In genomic region chr19:43998101-43998500, GRCm38 (mm10) we compare ENCODE assay signal across 20 mouse cellular contexts. TPM values are rescaled to one million over a fixed set of nuclear protein-coding genes. Genes with fewer than 3 reads are reported as not detected.
DNase-seq lines count a peak whose midpoint lies in the region; TF ChIP-seq lines count a peak whose summit lies in the region.
"Had no signal": no experiment of that assay in that cellular context is flagged by ENCODE, and none has a peak within 500 bp of the region (broad histone marks: within the 10 kb centered on the region; RNA-seq: fewer than 3 reads in every experiment).

No protein-coding gene starts in this region.

- peak; percentile 71 for DNase-seq in lung, postnatal 10 days
- no peak for DNase-seq in lung, adult 2 months
- peak; percentile 82 for DNase-seq in layer of hippocampus, adult 11-12 months (ENCODE audit: low spot score)
- peak; percentile 43 to 69 for DNase-seq in left cerebral cortex, adult 8-10 months (ENCODE audit: low spot score in 2 of 2)
- peak; percentile 41 for DNase-seq in right cerebral cortex, postnatal 25 days
- no peak for DNase-seq in midbrain, embryonic 10.5 days (ENCODE audit: low spot score)
- no peak for DNase-seq in cerebellum, adult 18-20 months
- DNase-seq in adipocyte (ENCODE audit: low spot score) = no peak
- DNase-seq: cerebellum, adult 11-12 months; kidney, postnatal 36 days; thymus, postnatal 36 days had no signal

- WGBS in lung, adult 2 months = 72% methylated on average over 10 of the region's 10 CpGs
- WGBS in midbrain, embryonic 10.5 days = 85% methylated on average over 10 of the region's 10 CpGs

- H3K9me3 ChIP-seq in midbrain, embryonic 10.5 days (replicated peaks) = no peaks in the 10 kb centered on the region
- H3K9me3 ChIP-seq: heart, embryonic 15.5 days; hindbrain, embryonic 13.5 days; stomach, embryonic 15.5 days had no signal

- no peak overlapping the region for H3K27ac ChIP-seq in midbrain, embryonic 10.5 days (replicated peaks)
- H3K27ac ChIP-seq: heart, embryonic 15.5 days; hindbrain, embryonic 13.5 days; liver, embryonic 14.5 days; stomach, embryonic 15.5 days had no signal

- H3K27me3 ChIP-seq in midbrain, embryonic 10.5 days (ENCODE audit: low read depth, poor library complexity, severe bottlenecking) = no peaks in the 10 kb centered on the region
- H3K27me3 ChIP-seq: heart, embryonic 15.5 days; hindbrain, embryonic 13.5 days; stomach, embryonic 15.5 days had no signal

- TF ChIP-seq CTCF in lung, adult 2 months (IDR thresholded peaks at IDR 0.05; ENCODE audit: insufficient read depth, low read length) = no peak

- H3K4me1 ChIP-seq in lung, adult 2 months (ENCODE audit: control insufficient read depth, insufficient read depth, low read length) = no peaks in the 10 kb centered on the region
- no peaks in the 10 kb centered on the region for H3K4me1 ChIP-seq in midbrain, embryonic 10.5 days
- H3K4me1 ChIP-seq: hindbrain, embryonic 13.5 days; stomach, embryonic 15.5 days had no signal

- H3K36me3 ChIP-seq in midbrain, embryonic 10.5 days = no peaks in the 10 kb centered on the region
- H3K36me3 ChIP-seq: heart, embryonic 15.5 days; hindbrain, embryonic 13.5 days; stomach, embryonic 15.5 days had no signal

- TF ChIP-seq POLR2A in lung, adult 2 months (IDR thresholded peaks at IDR 0.05; ENCODE audit: borderline replicate concordance, extremely low read depth, low read depth, low read length) = no peak

- H3K4me3 ChIP-seq in lung, adult 2 months (replicated peaks; ENCODE audit: extremely low read depth, low read depth, low read length) = no peak overlapping the region
- H3K4me3 ChIP-seq in midbrain, embryonic 10.5 days = no peak overlapping the region
- H3K4me3 ChIP-seq: heart, embryonic 15.5 days; hindbrain, embryonic 13.5 days; stomach, embryonic 15.5 days had no signal

RNA-seq across cellular contexts. Expression of gene Cpn1, which starts 11.7 kb away (rescaled TPM):
- 4.3 and 5.0 TPM in 2 replicates for polyA plus RNA-seq in lung, adult 2 months (2012; rRNA removed)
- total RNA-seq in left cerebral cortex, adult 8-10 months (2022) = under 1 TPM in 3 of 4 experiments, not detected in 1; 0.25 to 0.63 (median 0.53) TPM
- polyA plus RNA-seq in midbrain, embryonic 10.5 days (2016; fragmentation: Nextera tagmentation; extraction: Ambion mirVana) = 0.22 and 0.42 TPM in 2 replicates
- total RNA-seq: granulocyte monocyte progenitor cell, adult 5-6 weeks; megakaryocyte-erythroid progenitor cell, adult 5-6 weeks; neutrophil, adult 5-6 weeks had no signal

RNA-seq across cellular contexts. Expression of gene Cyp2c23, which starts 30.9 kb away (rescaled TPM):
- polyA plus RNA-seq in lung, adult 2 months (2012; rRNA removed) = 0.53 and 0.65 TPM in 2 replicates
- under 1 TPM in 3 of 4 experiments, not detected in 1; 0.20 to 0.32 (median 0.28) TPM for total RNA-seq in left cerebral cortex, adult 8-10 months (2022)
- polyA plus RNA-seq in midbrain, embryonic 10.5 days (2016; fragmentation: Nextera tagmentation; extraction: Ambion mirVana) = not detected in 2 replicates
- total RNA-seq: granulocyte monocyte progenitor cell, adult 5-6 weeks; megakaryocyte-erythroid progenitor cell, adult 5-6 weeks; MEL; neutrophil, adult 5-6 weeks had no signal
- polyA plus RNA-seq: forebrain, embryonic 14.5 days; heart, embryonic 15.5 days; hindbrain, embryonic 13.5 days had no signal

RNA-seq across cellular contexts. Expression of gene Dnmbp, which starts 58.1 kb away (rescaled TPM):
- 17.1 and 18.6 TPM in 2 replicates for polyA plus RNA-seq in lung, adult 2 months (2012; rRNA removed)
- 10 to 100 TPM; 12.7 to 15.6 (median 14.8) TPM for total RNA-seq in left cerebral cortex, adult 8-10 months (2022)
- 16.5 and 17.0 TPM in 2 replicates for polyA plus RNA-seq in midbrain, embryonic 10.5 days (2016; fragmentation: Nextera tagmentation; extraction: Ambion mirVana)

Comparison
In these comparisons a context has a peak if more than half of its experiments do, and no peak if none do; other contexts are left out.
1. DNase-seq: peak in lung, postnatal 10 days (single experiment), layer of hippocampus, adult 11-12 months (single experiment), left cerebral cortex, adult 8-10 months (2 of 2) and right cerebral cortex, postnatal 25 days (single experiment); none in lung, adult 2 months (single experiment), midbrain, embryonic 10.5 days (single experiment), cerebellum, adult 18-20 months (0 of 2) and adipocyte (single experiment).